Mouse (Mus musculus) c-Kit-positive CD71-negative TER-119-negative erythroid progenitor cells, embryonic 14.5 days (primary cell): ENCODE results near the gene Vrk1.

ENCODE experiments used
- DNase-seq: peaks from one replicate; pipeline ENCODE4 v3.0.0-alpha.2; 2013; ENCODE audit warnings: low read depth

Vrk1 gene

GRCm38 (mm10) chr12:106124581-106124980, 114.6 kb downstream of the Vrk1 start:
- no peak for DNase-seq
